Mouse (Mus musculus): Measurements from ENCODE around the gene Cpsf2. TPM values are rescaled to one million over a fixed set of nuclear protein-coding genes. Genes with fewer than 3 reads are reported as not detected.
A peak's percentile ranks its signal among the peaks of the same experiment; 100 is the strongest.
"Not testable (repeated sequence)": the region's sequence is repeated elsewhere in the genome, so short reads cannot be mapped to it uniquely, and the experiment has no call there.

Gene Cpsf2
- 23.2 and 24.2 TPM in 2 replicates for polyA plus RNA-seq (2015; fragmentation: Nextera tagmentation; extraction: Ambion mirVana)

GRCm38 (mm10) chr12:101975601-101976571, at the start of gene Cpsf2:
TSS of gene Cpsf2 (plus strand) at chr12:101975988.
- peak within 1 kb of the TSS; percentile 92 for H3K9ac ChIP-seq
- H3K27ac ChIP-seq: peak within 1 kb of the TSS; percentile 93
- H3K27me3 ChIP-seq: no peaks in the 10 kb centered on the region
- H3K4me3 ChIP-seq: peak within 1 kb of the TSS; percentile 95
- WGBS: under 1% methylated on average over 72 of the region's 77 CpGs
- ATAC-seq (ENCODE audit: insufficient number of reproducible peaks, low FRiP score, low TSS enrichment, low read depth): peak; percentile 94
- peaks cover 11% of the 10 kb centered on the region for H3K4me1 ChIP-seq
- 0 out of 2 replicates have a peak, but pooled peaks cover 2% of the 10 kb centered on the region for H3K36me3 ChIP-seq
- H3K9me3 ChIP-seq: no peaks in the 10 kb centered on the region
- peak within 1 kb of the TSS; percentile 64 for H3K4me2 ChIP-seq

DNA sequence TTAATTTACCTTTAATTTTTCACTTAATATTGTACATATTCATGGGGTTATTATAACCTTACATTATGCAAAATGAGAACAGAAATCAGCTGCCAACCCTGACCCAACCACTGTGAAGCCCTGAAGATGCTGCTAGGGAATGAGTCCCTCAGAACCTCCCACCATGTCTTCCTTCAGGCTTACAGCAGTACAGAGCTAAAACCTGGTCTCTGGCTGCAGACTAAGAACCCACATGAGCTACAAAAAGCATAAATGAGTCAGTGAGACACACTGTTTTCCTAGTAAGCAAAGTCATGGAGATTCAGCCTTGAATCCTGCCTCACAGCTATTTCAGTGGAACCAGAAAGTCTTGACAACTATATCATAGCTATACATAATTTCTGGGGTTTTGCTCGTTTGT, 47.4 kb upstream of the Cpsf2 start:
- no peak for ATAC-seq (ENCODE audit: insufficient number of reproducible peaks, low FRiP score, low TSS enrichment, low read depth)
- Histone ChIP-seq H3K9me3 (no peaks in the 10 kb centered on the region), H3K27me3 (no peaks in the 10 kb centered on the region), H3K4me2 (no peak overlapping the region), H3K27ac (no peak overlapping the region), H3K4me1 (no peaks in the 10 kb centered on the region), H3K4me3 (no peak overlapping the region), H3K36me3 (peaks cover 82% of the 10 kb centered on the region), H3K9ac (no peak overlapping the region)
- 88% methylated on average over 1 of the region's 1 CpGs for WGBS

- no peaks in the 10 kb centered on the region for H3K27me3 ChIP-seq
- no peak overlapping the region for H3K4me2 ChIP-seq
- no peak overlapping the region for H3K4me3 ChIP-seq
- H3K27ac ChIP-seq: no peak overlapping the region
- no peak for ATAC-seq (ENCODE audit: insufficient number of reproducible peaks, low FRiP score, low TSS enrichment, low read depth)
- H3K9ac ChIP-seq: no peak overlapping the region
- peaks cover 64% of the 10 kb centered on the region for H3K36me3 ChIP-seq
- H3K4me1 ChIP-seq: no peaks in the 10 kb centered on the region
- no peaks in the 10 kb centered on the region for H3K9me3 ChIP-seq
- WGBS: 95% methylated on average over 3 of the region's 3 CpGs
Measured at GRCm38 (mm10) chr12:101935223-101935622, 40.6 kb upstream of the Cpsf2 start.

- ATAC-seq (ENCODE audit: insufficient number of reproducible peaks, low FRiP score, low TSS enrichment, low read depth): no peak
- Histone ChIP-seq H3K9ac (no peak overlapping the region), H3K27me3 (no peaks in the 10 kb centered on the region), H3K9me3 (no peaks in the 10 kb centered on the region), H3K4me3 (no peak overlapping the region), H3K4me1 (no peaks in the 10 kb centered on the region), H3K4me2 (no peak overlapping the region), H3K36me3 (peaks cover 62% of the 10 kb centered on the region), H3K27ac (no peak overlapping the region)
- WGBS: 88% methylated on average over 7 of the region's 7 CpGs
Measured at GRCm38 (mm10) chr12:101937572-101937971, 38.2 kb upstream of the Cpsf2 start.

DNA sequence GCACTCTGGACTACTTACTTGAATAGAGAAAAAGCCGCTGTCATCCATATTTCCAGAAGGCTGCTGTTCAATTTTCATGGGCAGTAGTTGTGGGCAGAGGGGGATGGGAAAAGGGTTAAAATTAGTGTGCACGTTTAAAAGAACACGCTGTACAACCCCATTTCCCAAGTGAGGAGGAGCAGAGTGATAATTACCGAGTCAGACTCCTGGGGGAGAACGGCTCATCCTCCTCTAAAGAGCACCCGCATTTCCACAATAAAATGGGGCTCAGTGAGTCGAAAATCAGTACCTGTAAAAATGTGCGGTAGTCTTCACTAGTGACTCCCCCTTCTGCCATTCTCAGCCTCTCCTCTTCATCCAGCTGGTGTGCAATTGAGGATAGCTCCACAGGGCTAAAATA, 27.8 kb upstream of the Cpsf2 start:
- Histone ChIP-seq H3K27ac (no peak overlapping the region), H3K36me3 (peaks cover 27% of the 10 kb centered on the region), H3K27me3 (no peaks in the 10 kb centered on the region), H3K9me3 (no peaks in the 10 kb centered on the region), H3K9ac (no peak overlapping the region), H3K4me1 (no peaks in the 10 kb centered on the region), H3K4me3 (no peak overlapping the region), H3K4me2 (no peak overlapping the region)
- WGBS: 80% methylated on average over 8 of the region's 8 CpGs
- no peak for ATAC-seq (ENCODE audit: insufficient number of reproducible peaks, low FRiP score, low TSS enrichment, low read depth)

DNA sequence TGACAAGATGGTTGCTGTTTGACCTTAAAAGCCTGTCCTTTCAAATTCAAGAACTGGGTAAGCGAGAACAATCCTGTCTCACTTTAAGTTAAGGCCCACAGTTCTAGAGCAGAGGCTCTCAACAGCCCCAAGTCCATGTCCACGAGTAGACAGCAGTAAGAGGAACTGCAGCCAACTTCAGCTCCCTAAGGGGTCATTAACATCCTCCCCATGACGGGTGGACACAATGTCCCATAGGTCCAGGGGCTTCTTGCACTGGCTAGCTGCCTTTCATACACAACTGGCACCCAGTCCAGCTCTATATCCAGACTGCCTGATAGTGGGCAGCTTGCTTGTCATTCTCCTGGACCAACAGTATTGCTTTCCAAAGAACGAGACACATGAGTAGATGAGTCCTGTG, 27.0 kb upstream of the Cpsf2 start:
- H3K36me3 ChIP-seq: peaks cover 27% of the 10 kb centered on the region
- no peaks in the 10 kb centered on the region for H3K27me3 ChIP-seq
- no peak overlapping the region for H3K4me3 ChIP-seq
- WGBS: 69% methylated on average over 4 of the region's 4 CpGs
- ATAC-seq (ENCODE audit: insufficient number of reproducible peaks, low FRiP score, low TSS enrichment, low read depth): no peak
- H3K9me3 ChIP-seq: no peaks in the 10 kb centered on the region
- H3K27ac ChIP-seq: no peak overlapping the region
- no peak overlapping the region for H3K9ac ChIP-seq
- no peak overlapping the region for H3K4me2 ChIP-seq
- H3K4me1 ChIP-seq: no peaks in the 10 kb centered on the region

DNA sequence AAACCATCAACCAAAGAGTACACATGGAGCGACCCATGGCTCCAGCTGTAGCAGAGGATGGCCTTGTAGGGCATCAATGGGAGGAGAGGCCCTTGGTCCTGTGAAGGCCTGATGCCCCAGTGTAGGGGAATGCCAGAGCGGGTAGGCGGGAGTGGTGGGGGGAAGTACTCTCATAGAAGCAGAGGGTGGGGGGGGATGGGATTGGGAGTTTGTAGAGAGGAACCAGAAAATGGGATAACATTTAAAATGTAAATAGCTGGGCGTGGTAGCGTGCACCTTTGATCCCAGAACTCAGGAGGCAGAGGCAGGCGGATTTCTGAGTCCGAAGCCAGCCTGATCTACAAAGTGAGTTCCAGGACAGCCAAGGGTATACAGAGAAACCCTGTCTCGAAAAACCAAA, 20.0 kb upstream of the Cpsf2 start:
- not testable (repeated sequence) for H3K36me3 ChIP-seq; H3K27ac ChIP-seq; ATAC-seq (ENCODE audit: insufficient number of reproducible peaks, low FRiP score, low TSS enrichment, low read depth); H3K9ac ChIP-seq; H3K4me2 ChIP-seq; H3K9me3 ChIP-seq; H3K27me3 ChIP-seq; H3K4me3 ChIP-seq
- H3K4me1 ChIP-seq: peaks cover 10% of the 10 kb centered on the region; the same call in 1 of the 2 replicates
- WGBS: 95% methylated on average over 8 of the region's 8 CpGs

DNA sequence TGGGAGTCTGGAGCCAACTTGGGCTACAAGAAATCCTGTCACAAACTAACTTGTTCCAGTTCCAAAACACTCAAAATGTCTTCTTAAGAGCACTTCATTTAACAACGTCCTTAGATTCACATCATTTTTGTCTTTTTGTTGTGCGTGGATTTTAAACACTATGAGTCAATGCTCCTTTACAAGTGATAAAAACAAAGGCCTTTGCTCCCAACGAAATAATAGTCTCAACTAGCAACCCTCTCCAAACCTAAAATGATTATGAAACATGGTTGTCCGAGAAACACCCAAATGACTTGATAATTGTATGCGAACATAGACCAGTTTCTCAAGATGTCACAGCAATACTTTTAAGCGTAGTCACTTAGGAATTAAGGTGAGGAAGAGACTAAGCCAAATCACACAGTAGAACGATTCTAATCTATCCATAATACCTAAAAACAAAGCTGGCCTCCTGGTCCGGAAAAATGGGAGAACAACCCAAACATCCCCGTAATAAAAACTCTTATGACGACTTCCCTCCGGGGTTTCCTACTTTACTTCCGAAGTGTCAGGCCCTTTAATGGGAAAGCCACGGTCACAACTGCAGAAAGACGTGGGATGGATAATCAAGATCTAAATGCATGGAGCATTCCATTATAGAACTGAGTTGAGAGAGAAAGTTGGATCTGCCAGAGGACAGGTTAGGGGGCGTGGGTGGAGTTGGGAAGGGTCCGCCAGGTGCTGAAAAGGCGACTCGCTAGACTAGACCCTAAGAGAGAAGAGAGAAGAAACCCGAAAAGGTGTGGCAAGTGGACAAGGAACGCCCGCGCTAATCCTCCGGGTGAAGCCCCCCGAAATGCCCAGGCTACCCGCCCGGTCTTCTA, 18.5 kb upstream of the Cpsf2 start:
- Histone ChIP-seq H3K27me3 (no peaks in the 10 kb centered on the region), H3K4me1 (peaks cover 10% of the 10 kb centered on the region; the same call in 1 of the 2 replicates), H3K27ac (peak overlapping the region; percentile 87), H3K4me2 (peak overlapping the region; percentile 58), H3K4me3 (peak overlapping the region; percentile 91), H3K36me3 (no peaks in the 10 kb centered on the region), H3K9me3 (no peaks in the 10 kb centered on the region), H3K9ac (peak overlapping the region; percentile 85)
- WGBS: 12% methylated on average over 26 of the region's 26 CpGs
- no peak for ATAC-seq (ENCODE audit: insufficient number of reproducible peaks, low FRiP score, low TSS enrichment, low read depth)

GRCm38 (mm10) chr12:101957942-101958544, 17.7 kb upstream of the Cpsf2 start, which contains the start of gene Atxn3:
TSS of gene Atxn3 (minus strand) at chr12:101958246.
- H3K9me3 ChIP-seq: no peaks in the 10 kb centered on the region
- H3K27ac ChIP-seq: peak within 1 kb of the TSS; percentile 87
- H3K4me3 ChIP-seq: peak within 1 kb of the TSS; percentile 91
- ATAC-seq (ENCODE audit: insufficient number of reproducible peaks, low FRiP score, low TSS enrichment, low read depth): peak; percentile 99
- H3K4me2 ChIP-seq: peak within 1 kb of the TSS; percentile 58
- peak within 1 kb of the TSS; percentile 85 for H3K9ac ChIP-seq
- WGBS: under 1% methylated on average over 52 of the region's 54 CpGs
- no peaks in the 10 kb centered on the region for H3K36me3 ChIP-seq
- H3K27me3 ChIP-seq: no peaks in the 10 kb centered on the region
- peaks cover 10% of the 10 kb centered on the region; the same call in 1 of the 2 replicates for H3K4me1 ChIP-seq

- 60% methylated on average over 9 of the region's 9 CpGs for WGBS
- Histone ChIP-seq H3K27ac (no peak overlapping the region; the same call in 1 of the 2 replicates), H3K36me3 (no peaks in the 10 kb centered on the region), H3K4me1 (peaks cover 10% of the 10 kb centered on the region; the same call in 1 of the 2 replicates), H3K4me2 (peak overlapping the region; percentile 40), H3K27me3 (no peaks in the 10 kb centered on the region), H3K9me3 (no peaks in the 10 kb centered on the region), H3K9ac (no peak overlapping the region), H3K4me3 (peak overlapping the region; percentile 91)
- no peak for ATAC-seq (ENCODE audit: insufficient number of reproducible peaks, low FRiP score, low TSS enrichment, low read depth)
Measured at GRCm38 (mm10) chr12:101958556-101958955, 17.2 kb upstream of the Cpsf2 start.

DNA sequence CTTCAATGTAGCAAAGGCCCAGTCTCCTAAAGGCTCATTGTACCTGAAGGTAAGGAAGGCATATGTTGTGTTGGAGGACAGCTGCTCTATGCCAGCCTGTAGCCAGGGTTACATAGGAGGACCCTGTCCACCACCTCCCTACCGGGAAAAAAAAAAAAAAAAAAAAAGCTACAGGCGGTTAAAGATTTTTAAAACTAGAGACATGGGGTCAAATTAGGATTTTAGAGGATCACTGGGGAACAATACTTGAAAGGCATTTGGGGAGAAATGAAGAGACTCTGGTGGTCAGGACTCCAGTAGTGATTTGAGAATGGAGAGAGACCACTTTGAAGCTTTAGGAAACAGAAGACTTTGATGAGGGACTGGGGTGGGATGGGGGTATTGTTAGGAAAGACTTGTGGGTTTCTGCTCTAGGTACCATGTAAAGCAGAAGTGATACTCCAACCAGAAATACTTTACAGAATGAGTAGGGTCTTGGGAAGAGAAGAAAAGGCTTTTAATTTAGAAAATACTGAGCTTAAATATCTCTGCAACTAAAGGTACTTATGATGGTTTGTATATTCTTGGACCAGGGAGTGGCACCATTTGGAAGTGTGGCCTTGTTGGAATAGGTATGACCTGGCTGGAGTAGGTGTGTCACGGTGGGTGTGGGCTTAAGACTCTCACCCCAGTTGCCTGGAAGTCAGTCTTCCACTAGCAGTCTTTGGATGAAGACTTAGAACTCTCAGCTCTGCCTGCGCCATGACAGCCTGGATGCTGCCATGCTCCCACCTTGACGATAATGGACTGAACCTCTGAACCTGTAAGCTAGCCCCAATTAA, 16.6 kb upstream of the Cpsf2 start:
- Histone ChIP-seq H3K4me1 (peaks cover 10% of the 10 kb centered on the region; the same call in 1 of the 2 replicates), H3K4me2 (peak overlapping the region; percentile 40)
- 87% methylated on average over 5 of the region's 5 CpGs for WGBS
- ATAC-seq (ENCODE audit: insufficient number of reproducible peaks, low FRiP score, low TSS enrichment, low read depth); H3K27ac ChIP-seq; H3K36me3 ChIP-seq; H3K4me3 ChIP-seq; H3K9me3 ChIP-seq; H3K27me3 ChIP-seq; H3K9ac ChIP-seq: not testable (repeated sequence)

Data from limb, embryonic 15.5 days (tissue).